Mouse (Mus musculus): ENCODE measurements around the gene Ccer2.

DNA sequence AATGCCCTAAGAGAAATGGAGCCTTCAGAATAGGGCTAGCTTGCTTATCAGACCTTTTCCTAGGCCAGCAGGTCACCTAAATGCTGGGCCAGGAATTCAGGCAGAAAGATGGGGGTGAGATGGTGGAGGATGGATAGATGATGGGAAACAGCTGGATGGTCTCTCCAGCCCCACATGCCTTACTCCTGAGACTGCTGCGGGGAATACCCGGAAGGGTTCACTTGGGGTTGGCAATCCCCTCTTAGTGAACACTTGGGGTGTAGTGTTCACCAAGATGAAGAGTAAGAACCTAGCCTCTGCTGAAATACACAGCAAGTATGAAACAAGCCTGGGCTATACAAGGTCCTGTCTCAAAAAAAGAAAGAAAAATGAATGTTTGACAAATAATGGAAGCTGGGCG, 33.3 kb downstream of the Ccer2 start:
- TF ChIP-seq CTCF (IDR thresholded peaks at IDR 0.05; ENCODE audit: extremely low read depth, insufficient read depth, insufficient read length, insufficient replicate concordance) (no peak), POLR2A (IDR thresholded peaks at IDR 0.05; ENCODE audit: low read depth, low read length) (no peak)

All from spleen, adult 2 months (tissue).